Mouse (Mus musculus): ENCODE data around the gene Nrgn. TPM values are rescaled to one million over a fixed set of nuclear protein-coding genes. Genes with fewer than 3 reads are reported as not detected.

The Nrgn gene
- total RNA-seq, 2 experiments from 2014 or later = 5.7 to 6.2 TPM

DNA sequence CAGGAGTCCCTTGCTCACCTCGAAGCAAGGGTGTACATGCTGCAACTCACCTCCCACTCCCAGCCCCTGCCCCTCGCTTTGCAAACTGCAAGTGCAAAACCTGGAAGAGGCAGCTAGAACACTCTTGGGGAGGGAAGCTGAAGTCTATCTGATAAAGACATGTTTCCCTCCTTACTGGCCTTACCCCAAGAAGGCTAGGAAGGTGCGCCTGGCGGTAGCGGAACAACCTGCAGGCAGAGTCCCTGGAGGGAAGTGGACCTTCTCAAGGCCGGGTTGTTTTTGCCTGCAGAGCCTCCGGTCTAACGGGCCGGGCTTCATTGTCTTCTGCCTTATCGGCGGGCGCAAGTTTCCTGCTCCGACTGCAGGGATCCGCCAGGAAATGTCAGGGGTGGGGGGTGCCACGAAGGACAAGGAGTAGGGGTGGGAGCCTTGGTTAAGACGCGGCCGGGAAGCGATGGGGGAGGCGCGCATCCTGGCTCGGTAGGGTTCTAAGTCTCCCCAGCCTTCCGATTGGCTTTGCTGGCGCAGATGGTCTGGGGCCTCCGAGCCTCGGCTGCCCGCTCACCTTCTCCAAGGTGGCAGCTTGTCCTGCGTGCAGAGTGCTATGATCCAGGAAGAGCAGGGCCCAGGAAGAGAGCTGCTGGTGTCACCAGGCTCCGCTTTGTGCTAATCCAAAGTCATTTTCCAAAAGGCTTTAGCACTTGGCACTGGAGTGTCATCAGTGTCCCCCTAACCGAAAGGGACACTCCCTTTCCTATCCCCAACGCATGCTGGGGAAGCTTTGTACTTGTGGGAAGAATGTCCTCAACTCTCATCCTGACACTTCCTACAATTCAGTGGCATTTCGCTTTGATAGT lies 22.4 kb downstream of the Nrgn start:
- peak; percentile 81 to 94 for DNase-seq

- peak; percentile 58 to 84 for DNase-seq
These were observed 24.3 kb downstream of the Nrgn start for GRCm38 (mm10) chr9:37528225-37528970.

DNA sequence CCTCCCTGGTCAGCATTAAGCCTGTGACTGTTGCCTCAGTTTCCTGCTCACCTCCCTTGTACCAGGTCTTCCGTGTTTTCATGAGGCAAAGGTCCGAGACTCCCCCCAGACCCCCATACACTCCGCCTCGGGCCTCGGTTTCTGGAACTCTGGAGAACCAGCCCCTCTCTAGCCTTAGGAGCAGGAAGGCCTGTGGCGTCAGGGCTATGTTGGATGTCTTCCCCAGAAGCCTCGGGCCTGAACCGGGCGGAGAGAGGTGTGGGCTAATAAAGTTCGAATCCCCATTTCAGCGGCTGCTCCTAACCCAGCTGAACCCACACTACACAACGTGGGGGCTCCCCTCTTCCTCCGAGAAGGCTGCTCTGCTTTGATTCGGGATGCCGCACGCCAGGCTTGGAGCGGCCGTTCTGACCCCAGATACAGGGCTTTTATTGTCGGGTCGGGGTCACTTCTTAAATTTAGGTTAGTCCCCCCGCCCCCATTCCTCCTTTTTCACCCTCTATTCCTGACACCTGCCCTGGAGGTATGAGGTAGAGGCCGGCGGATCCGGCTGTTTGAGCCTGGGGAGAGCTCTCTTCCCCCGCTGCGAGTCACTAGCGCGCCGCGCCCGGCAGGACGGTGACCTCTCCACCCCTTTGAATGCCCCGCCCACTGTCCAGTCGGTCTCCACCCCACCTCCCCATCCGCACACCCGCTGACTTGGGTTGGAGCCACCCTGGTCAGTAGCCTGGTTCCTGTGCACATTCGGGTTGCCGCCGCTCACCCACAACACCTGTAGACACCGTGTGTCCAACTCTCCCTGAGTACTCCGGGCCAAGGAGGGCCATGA lies 25.1 kb downstream of the Nrgn start, which contains the start of gene Esam:
Gene Esam (plus strand): TSS at position 683 of the 829 bp plus-strand sequence.
- DNase-seq = peak; percentile 86 to 93

GRCm38 (mm10) chr9:37526443-37527395 lies 26.0 kb downstream of the Nrgn start:
- peak; percentile 66 to 71 for DNase-seq

GRCm38 (mm10) chr9:37525461-37525860 lies 27.2 kb downstream of the Nrgn start:
- DNase-seq = no peak

DNA sequence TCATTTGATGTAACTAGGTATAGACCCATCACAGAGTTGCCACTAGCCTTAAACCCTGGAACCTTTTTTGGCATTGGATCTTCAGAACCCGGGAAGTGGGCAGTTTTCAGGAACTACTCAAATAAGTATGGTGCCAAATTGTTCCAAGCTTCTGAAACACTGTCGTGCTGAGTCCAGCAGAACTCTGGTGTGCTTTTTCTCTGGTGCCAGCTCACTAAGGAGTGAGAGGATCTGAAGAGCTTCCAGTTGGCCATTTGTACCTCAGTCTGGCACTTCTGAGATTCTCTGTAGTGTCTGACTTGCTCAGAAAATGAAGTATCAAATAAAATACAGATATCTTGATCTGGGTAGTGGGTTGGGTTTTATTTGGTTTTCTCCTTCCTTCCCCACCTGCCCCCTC lies 32.7 kb downstream of the Nrgn start:
- no peak for DNase-seq

DNA sequence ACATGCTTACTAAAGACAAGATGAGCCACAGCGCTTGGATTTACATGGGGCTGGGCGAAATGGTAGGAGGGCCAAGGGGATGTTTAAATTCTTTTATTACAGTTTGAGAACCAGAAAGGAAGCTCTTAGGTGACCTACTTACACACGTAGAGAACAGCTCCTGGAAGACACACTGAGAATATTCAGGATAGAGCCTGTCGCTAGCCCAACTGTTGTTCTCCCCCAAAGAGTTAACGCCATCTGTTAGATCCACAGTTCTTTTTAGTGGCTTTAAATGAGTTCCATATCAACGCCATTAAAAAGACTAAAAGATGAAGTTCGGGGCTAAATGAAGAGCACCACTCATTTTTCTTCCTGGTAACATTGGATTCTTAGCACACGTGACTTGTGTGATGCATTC lies 33.7 kb downstream of the Nrgn start:
- no peak for DNase-seq

DNA sequence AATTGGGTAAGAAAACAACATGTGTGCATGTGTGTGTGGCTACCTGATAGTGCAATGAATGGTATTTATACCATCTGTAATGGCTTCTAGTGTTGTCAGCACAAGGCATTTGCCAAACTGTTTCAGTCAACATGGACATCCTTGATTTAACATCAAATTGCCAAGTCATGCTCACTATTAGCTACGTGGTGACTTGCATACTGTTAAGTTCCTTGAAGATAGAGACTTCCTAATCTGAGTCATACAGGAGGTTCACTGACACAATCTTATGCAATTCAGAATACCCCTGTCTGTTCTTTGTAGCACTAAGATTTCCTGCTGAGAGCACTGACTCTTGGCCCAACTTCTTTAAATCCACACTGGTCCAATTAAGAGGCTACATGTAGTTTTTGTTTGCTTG lies 35.2 kb downstream of the Nrgn start:
- DNase-seq = no peak

DNA sequence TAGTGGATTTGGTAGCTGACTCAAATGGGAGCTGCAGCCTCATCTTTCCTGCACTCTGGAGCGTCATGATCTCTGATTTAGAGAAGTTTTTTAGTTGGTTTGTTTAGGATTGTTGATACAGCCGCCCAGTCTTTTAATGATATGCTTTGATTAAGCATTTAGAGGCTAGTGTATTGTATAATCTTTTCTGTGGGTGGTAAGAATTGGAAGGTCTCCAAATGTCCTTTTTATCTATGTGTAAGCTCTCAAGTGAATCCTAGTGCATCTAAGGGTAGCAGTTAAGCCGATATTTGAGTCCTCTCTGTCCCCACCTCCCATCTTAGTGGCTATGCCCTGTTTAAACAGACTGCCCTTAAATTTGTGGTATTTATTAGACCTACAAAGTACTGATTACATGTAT lies 38.2 kb downstream of the Nrgn start:
- no peak for DNase-seq

DNA sequence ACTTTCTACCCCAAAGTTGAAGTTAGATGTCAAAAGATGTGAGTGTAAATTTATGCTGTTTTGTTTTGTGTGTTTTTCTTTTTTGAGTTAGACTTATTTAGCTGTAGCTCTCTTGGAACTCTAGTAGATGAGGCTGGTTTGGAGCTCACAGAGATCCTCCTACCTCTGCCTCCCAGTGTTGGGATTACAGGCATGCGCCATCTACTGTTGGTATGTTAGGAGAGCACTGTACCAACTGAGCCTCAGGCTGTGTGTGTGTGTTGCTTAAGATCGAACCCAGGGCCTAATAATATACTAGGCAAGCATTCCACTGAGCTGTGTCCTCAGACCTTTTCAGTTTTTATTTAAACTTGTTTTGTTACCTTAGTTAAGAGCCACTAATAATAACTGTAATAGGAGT lies 40.6 kb downstream of the Nrgn start:
- no peak for DNase-seq

GRCm38 (mm10) chr9:37506023-37506422 lies 46.7 kb downstream of the Nrgn start:
- DNase-seq = no peak

DNA sequence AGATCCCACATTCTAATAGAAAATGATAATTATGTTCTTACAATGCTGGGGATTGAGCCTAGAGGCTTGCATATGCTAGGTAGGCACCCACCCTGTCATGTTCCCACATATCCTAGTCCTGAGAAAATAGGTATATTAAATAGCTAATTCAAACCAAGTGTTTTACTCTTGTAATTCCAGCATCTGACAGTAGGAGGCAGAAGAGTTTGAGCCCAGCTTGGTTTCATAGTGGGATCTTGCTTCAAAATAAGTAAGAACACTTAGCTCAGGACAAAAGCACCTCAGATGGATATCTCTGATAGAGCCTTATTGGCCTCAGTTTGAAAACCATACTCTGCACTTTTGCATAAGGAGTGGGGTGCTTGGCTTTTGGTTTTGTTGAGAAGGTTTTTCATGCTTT lies 48.4 kb downstream of the Nrgn start:
- DNase-seq = no peak

GRCm38 (mm10) chr9:37501170-37501569 lies 51.5 kb downstream of the Nrgn start:
- no peak for DNase-seq

GRCm38 (mm10) chr9:37500201-37500600 lies 52.5 kb downstream of the Nrgn start:
- no peak for DNase-seq

- DNase-seq = no peak
These were observed 56.4 kb downstream of the Nrgn start for GRCm38 (mm10) chr9:37496325-37496724.

GRCm38 (mm10) chr9:37495761-37496160 lies 56.9 kb downstream of the Nrgn start:
- DNase-seq = no peak

Other genes with a start within 250 kb of the Nrgn start
- gene Ccdc15, start 204.5 kb downstream of the Nrgn start, total RNA-seq (2021) = 1 to 10 TPM; 1.5 to 2.1 TPM
- under 1 TPM in 1 of 2 experiments, not detected in 1; 0.08 TPM for gene Hepacam, start 185.6 kb downstream of the Nrgn start, total RNA-seq (2021)
- 10 to 100 TPM; 27.9 to 38.3 TPM for gene Robo4, start 151.0 kb downstream of the Nrgn start, total RNA-seq (2021)
- gene Robo3, start 119.7 kb downstream of the Nrgn start, total RNA-seq (2021) = not detected
- gene Msantd2, start 63.6 kb downstream of the Nrgn start, total RNA-seq (2021) = 1 to 10 TPM; 5.9 to 7.9 TPM
- gene Esam, start 24.8 kb downstream of the Nrgn start, total RNA-seq (2021) = 10 to 100 TPM; 67.1 to 69.5 TPM
- gene Vsig2, start 13.6 kb downstream of the Nrgn start, total RNA-seq (2021) = 1 to 10 TPM; 3.9 to 4.9 TPM
- gene Siae, start 2.8 kb upstream of the Nrgn start, total RNA-seq (2021) = 1 to 10 TPM; 8.3 to 9.1 TPM
- 1 to 10 TPM; 1.3 to 1.7 TPM for gene Spa17, start 60.8 kb upstream of the Nrgn start, total RNA-seq (2021)
- gene Tbrg1, start 104.4 kb upstream of the Nrgn start, total RNA-seq (2021) = 10 to 100 TPM; 31.9 to 34.0 TPM
- not detected for gene Panx3, start 116.3 kb upstream of the Nrgn start, total RNA-seq (2021)
- gene Olfr160, start 163.3 kb upstream of the Nrgn start, total RNA-seq (2021) = not detected
- not detected for gene Olfr874, start 192.2 kb upstream of the Nrgn start, total RNA-seq (2021)
- gene Olfr875, start 219.0 kb upstream of the Nrgn start, total RNA-seq (2021) = not detected

Measured in heart, adult 18-20 months (tissue).